Mouse (Mus musculus): Measurements from ENCODE around the gene Flnc.

- TF ChIP-seq CTCF (IDR thresholded peaks at IDR 0.05; ENCODE audit: extremely low read depth, insufficient read length, insufficient replicate concordance, low read depth, low read length) = no peak
- TF ChIP-seq POLR2A (IDR thresholded peaks at IDR 0.05; ENCODE audit: low read depth, low read length) = no peak
Observed at GRCm38 (mm10) chr6:29402693-29403342, 30.2 kb upstream of the Flnc start.

Data from small intestine, adult 2 months (tissue).